Mouse (Mus musculus) monocyte, adult 5-6 weeks (primary cell): ENCODE measurements around the gene Wee1. TPM values are rescaled to one million over a fixed set of nuclear protein-coding genes. Genes with fewer than 3 reads are reported as not detected.
"Not testable (repeated sequence)": the region's sequence is repeated elsewhere in the genome, so short reads cannot be mapped to it uniquely, and the experiment has no call there.

ENCODE experiments used
- ATAC-seq: fragments of 153-309, 156-312 bp; replicated peaks from 2 replicates; pipeline ENCODE4 v1.8.0; 2017; ENCODE audit warnings: mild to moderate bottlenecking; ENCODE audit not compliant: low TSS enrichment, insufficient number of reproducible peaks, severe bottlenecking, poor library complexity, low FRiP score
- total RNA-seq: library from RNA; stranded (forward); fragments of 200-1000, 200-491, 200-594 nt; gene quantifications from 3 replicates; pipeline ENCODE4 v1.2.3, GENCODE M21; 2017

Wee1 gene
- total RNA-seq: 1.2 to 2.8 TPM (median 2.2 TPM) in 3 replicates

DNA sequence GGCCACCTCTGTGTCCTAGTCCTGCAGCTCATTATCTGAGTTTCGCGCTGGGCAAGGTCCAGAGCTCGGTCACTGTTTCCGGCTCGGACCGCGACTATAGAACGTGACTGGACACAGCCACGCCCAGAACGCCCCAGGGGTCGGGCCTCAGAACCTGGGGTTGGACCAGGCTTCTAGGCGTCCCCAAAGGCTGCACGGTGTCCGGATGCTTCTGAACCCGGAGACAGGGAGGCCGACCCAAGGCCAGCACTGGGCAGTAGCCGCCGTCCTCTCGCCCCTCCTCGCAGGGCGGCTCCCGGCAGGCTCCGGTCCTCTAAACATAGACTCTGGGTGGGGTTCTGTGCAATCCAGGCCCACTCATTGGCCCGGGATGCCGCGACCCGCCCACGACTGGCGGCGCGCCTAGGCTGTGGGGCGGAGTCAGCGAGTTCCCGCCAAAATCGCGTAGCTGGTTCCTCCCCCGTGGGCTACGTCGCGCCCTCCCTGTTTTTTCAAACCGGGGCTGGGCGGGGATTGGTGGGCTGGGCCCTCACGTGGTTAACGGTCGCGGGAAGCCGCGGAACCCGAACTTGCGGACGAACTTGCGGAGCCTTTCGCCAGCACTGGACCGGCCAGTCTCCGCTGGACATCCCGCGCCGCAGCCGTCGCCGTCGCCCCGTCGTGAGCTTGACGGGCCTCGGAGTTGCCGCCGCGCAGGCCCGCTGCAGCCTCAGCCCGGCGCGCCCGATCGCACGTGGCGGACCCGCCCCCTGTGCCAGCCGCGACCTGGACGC, at the start of gene Wee1:
Gene Wee1, plus strand, starts transcription at position 531 of the 773 bp plus-strand sequence.
- peak; percentile 90 for ATAC-seq

DNA sequence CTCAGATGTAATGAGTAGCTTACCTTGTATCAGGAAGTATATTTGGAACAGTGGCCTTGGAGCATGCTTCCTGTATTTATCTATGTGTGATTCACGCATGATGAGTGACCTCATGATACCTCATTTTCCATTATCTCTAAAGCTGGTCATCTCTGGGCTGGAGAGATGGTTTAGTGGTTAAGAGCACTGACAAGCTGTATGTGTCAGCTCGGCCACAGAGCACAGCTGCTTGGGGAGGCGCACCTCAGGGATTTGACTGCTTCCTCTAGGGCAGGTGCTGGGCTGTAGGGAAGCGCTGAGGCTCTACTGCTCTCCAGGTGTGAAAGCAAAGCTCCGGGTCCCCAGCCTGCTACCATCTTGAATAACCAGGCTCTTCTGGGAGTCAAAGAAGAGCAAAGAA, 43.7 kb upstream of the Wee1 start:
- ATAC-seq: no peak

DNA sequence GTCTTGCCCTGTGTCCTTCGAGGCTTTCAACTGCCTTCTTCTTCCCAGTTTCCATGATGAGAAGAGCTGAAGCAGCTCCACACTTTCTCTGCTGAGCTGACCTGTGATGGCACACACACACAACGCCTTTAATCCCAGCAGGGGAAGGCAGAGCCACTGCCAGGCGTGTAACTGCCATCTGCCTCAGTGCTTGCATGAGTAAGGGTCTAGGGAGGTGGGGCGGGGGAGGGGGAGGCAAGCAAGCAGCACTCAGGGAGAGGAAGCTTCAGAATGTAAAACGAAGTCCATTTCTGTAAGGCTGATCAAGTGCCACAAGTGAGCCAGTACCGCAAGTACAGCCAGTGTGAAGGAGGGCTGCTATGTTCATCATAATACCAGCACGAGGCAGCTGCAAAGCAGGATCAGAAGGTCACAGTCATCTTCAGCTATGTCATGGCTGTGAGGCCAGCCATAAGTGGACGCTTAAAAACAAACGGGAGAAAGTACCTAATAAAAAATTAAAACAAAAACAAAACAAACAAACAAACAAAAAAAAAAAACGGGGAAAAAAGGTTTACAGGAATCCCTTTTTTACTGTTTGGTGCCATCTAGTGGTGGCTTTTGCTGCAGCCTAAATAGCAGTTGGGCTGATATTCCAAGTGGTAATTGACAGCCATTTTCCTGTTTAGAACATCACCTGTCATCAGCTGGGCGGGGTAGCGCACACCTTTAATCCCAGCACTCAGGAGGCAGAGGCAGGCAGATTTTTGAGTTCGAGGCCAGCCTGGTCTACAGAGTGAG, 38.3 kb upstream of the Wee1 start:
- ATAC-seq: no peak

- no peak for ATAC-seq
Measured at GRCm38 (mm10) chr7:110085217-110085616, 36.6 kb upstream of the Wee1 start.

- ATAC-seq: no peak
Measured at GRCm38 (mm10) chr7:110087914-110088313, 33.9 kb upstream of the Wee1 start.

- ATAC-seq: no peak
Measured at GRCm38 (mm10) chr7:110091670-110092069, 30.2 kb upstream of the Wee1 start.

- no peak for ATAC-seq
Measured at GRCm38 (mm10) chr7:110096332-110096731, 25.5 kb upstream of the Wee1 start.

DNA sequence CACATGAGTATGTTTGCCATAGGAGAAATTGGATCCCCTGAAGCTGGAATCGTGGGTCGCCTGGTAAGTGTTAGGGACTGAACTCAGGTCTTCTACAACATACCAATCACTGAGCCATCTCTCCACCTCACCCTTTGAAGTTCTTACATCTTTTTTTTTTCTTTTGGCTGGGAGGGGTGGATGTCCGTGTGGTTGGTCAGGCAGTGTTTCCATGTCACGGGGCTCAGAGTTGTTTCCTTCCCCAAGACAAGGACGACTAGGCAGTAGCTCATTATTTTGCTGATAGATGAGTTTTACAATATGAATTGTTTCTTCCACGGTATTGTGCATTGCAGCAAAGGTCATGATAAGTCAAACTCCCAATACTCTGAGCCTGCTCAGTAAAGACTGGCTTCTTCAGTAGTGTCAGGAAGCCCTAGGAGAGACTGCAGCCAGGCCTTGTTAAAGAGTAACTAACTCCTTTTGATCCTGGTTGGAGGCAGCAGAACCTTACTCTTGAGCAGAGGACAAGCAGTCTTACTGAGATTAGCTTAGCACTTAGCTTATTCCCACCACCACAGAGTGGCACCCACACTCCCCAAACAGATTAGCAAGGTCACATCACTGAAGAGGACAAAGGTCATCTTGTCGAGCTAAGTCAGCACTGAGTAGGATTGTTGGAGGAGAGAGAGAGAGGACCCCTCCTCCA, 24.6 kb upstream of the Wee1 start:
- ATAC-seq: no peak

- ATAC-seq: no peak
Measured at GRCm38 (mm10) chr7:110100854-110101253, 21.0 kb upstream of the Wee1 start.

DNA sequence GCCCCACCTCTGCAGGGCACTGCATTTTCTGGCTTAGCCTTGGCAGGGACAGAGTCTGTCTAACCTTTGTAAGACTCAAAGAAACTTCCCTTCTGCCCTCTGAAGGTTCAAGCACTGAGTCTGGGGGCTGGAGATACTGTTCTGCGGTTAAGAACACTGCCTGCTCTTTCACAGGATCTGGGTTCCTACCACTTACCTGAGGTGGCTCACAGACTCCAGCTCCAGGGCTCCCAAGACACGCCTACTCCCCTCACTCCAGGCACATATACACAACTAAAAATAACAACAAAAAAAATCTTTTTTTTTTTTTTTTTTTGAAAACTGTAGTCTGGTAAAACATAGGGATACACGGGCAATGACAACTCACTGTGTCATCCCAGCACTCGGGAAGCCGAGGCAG, 20.6 kb upstream of the Wee1 start:
- ATAC-seq: no peak

DNA sequence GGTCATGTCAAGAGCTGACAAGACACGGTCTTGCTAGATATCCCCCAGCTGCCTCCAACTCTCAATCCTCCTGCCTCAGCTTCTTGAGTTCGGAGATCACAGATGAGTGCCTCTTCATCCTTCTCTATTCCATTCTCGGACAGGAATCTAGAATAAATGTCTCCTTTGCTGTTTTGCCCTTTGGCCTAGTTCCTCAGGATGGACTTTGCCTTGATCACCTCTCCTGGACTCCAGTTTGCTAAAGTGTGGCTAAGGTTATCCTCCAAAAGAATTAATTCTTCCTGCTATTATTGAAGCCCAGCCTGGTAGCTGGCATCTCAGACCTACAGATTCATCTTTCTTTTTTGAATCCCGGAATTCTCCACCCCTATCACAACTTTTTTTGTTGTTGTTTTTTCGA, 16.8 kb upstream of the Wee1 start:
- no peak for ATAC-seq

DNA sequence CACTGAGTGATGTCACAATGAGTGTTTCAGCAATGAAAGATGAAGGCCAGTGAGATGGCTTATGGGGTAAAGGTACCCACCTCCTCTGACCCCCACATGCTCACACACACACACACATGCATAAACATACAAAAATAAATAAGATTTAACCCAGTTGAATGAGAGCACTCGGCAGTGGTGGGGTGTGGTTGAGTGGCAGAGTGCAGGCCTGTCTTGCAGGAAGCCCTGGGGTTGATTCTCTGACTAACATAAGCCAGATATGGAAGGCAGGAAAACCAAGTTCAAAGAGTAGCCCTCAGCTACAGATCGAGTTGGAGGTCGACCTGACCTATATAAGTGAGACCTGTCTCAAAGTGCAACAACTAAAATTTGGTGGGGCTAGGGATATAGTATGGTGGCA, 15.2 kb upstream of the Wee1 start:
- no peak for ATAC-seq

GRCm38 (mm10) chr7:110108524-110108923, 13.3 kb upstream of the Wee1 start:
- not testable (repeated sequence) for ATAC-seq

DNA sequence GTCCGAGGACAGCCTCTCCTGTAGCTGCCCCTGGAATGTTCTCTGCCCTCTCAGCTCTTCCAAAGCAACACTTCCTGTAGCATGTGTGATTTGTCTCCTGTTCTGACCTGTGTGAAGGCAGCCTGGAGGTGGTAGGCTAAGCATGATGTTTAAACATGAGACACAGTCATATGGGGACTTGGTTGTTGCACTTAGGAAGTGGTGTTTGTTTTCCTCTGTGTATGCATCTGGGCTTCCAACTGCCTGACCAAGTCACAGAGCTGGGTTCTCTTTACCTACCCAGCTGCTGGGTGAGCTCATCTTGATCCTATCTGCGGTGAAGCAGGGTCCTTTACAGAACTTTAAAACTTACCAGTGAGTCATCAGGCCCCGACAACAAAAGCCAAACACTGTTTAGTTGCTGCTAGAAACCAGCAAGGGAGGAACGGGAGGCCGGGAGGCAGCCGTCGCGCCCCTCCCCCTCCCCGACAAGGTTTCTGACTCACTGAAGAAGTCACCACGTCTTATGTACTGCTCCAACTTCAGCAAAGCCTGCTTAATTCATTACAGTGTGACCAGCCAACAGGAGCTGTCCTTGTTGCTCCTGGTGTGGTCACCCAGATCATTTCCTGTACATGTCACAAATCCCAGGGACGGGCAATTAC, 12.8 kb upstream of the Wee1 start:
- peak; percentile 65; the same call in 1 of the 2 replicates for ATAC-seq

DNA sequence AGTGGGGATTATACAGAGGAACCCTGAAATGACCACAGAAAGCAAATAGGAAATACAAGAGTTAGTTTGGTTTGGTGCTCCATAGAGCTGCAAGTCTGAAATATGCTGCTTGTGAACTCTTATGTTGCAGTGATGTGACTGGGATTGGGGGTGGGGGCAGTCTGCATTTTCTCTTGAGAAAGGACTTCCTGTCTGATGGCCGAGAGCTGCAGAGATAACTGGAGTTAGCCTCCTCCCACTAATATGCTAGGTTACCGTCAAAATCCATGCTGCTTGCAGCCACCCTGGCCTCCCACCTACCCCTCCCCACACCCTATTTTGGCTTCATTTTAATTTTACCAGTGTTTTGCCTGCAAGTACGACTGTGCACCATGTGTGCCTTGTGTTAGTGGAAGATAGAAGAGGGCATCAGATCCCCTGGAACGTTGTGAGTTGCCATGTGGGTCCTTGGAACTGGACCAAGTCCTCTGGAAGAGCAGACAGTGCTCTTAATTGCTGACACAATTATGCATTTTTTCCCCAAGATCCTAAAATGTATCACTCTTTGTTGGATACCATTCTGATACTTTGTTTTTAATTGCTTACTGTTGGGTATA, 11.7 kb upstream of the Wee1 start:
- ATAC-seq: no peak

- ATAC-seq: no peak
Measured at GRCm38 (mm10) chr7:110114699-110115098, 7.1 kb upstream of the Wee1 start.

GRCm38 (mm10) chr7:110116731-110117291, 5.0 kb upstream of the Wee1 start:
- ATAC-seq: no peak

- ATAC-seq: no peak
Measured at GRCm38 (mm10) chr7:110118448-110118847, 3.4 kb upstream of the Wee1 start.
